Mouse (Mus musculus) small intestine, adult 2 months (tissue): ENCODE measurements around the gene RPS10-NUDT3.

Experiments used
- CTCF ChIP-seq: fragments of 200-500 bp; IDR thresholded peaks from 2 replicates; pipeline ENCODE4 v1.5.1; 2012; ENCODE audit warnings: low read depth, mild to moderate bottlenecking, control low read depth, inconsistent platforms, low read length, moderate library complexity, mixed read lengths; ENCODE audit not compliant: insufficient replicate concordance, insufficient read length; ENCODE audit errors: extremely low read depth
- POLR2A ChIP-seq: fragments of 200-500 bp; IDR thresholded peaks from 2 replicates; pipeline ENCODE4 v1.6.1; 2012; ENCODE audit warnings: low read depth, mild to moderate bottlenecking, control low read depth, inconsistent platforms, low read length, moderate library complexity

- TF ChIP-seq CTCF (no peak), POLR2A (no peak)
These were observed 18.4 kb upstream of the RPS10-NUDT3 start for GRCm38 (mm10) chr17:27653253-27653959.
